Mouse (Mus musculus): ENCODE data around the gene Lrmda. TPM values are rescaled to one million over a fixed set of nuclear protein-coding genes. Genes with fewer than 3 reads are reported as not detected.
A peak's percentile ranks its signal among the peaks of the same experiment; 100 is the strongest.

Lrmda gene
- total and polyA plus RNA-seq, 2 experiments from 2014 or later = 0.38 to 0.82 TPM

GRCm38 (mm10) chr14:22751290-22751689 lies 731.8 kb downstream of the Lrmda start:
- Histone ChIP-seq H3K9ac (replicated peaks; ENCODE audit: low read depth, low read length) (no peak overlapping the region), H3K9me3 (replicated peaks; ENCODE audit: control insufficient read depth, low read length) (no peaks in the 10 kb centered on the region), H3K4me2 (ENCODE audit: low read depth, low read length) (no peak overlapping the region), H3K27ac (ENCODE audit: low read depth) (no peak overlapping the region), H3K36me3 (replicated peaks; ENCODE audit: control insufficient read depth, insufficient read depth, low read length) (no peaks in the 10 kb centered on the region), H3K27me3 (ENCODE audit: control insufficient read depth, insufficient read depth, low read length) (no peaks in the 10 kb centered on the region), H3K4me3 (ENCODE audit: low read depth, low read length) (no peak overlapping the region), H3K4me1 (ENCODE audit: control insufficient read depth, insufficient read depth) (no peaks in the 10 kb centered on the region)
- DNase-seq (ENCODE audit: low spot score) = no peak
- no peak for TF ChIP-seq EP300 (IDR thresholded peaks at IDR 0.05; ENCODE audit: low read depth)
- TF ChIP-seq CTCF (IDR thresholded peaks at IDR 0.05; ENCODE audit: low read depth) = no peak
- WGBS = 63% methylated on average over 10 of the region's 10 CpGs
- no peak for ATAC-seq (ENCODE audit: insufficient read depth, low read depth)

DNA sequence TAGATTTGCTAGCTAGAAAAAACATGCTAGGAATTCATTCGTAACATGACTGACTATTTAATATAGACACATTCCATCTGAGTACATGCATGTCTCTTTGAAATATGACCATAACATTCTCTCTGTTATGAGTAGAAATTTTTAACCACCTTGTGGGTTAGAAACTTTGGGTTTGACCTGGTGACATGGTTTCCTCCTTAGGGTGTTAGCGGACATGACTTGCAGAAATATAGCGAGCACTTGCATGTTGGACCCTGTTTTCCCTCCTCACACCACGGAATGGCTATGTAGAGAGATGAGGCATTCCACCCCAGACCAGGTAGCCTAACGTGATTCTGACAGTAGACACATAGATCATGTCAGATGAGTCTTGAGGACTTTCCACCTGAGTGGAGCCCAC lies 735.1 kb downstream of the Lrmda start:
- Histone ChIP-seq H3K4me1 (ENCODE audit: control insufficient read depth, insufficient read depth) (no peaks in the 10 kb centered on the region; the same call in 1 of the 2 replicates), H3K4me2 (ENCODE audit: low read depth, low read length) (no peak overlapping the region), H3K27ac (ENCODE audit: low read depth) (no peak overlapping the region), H3K4me3 (ENCODE audit: low read depth, low read length) (no peak overlapping the region), H3K36me3 (replicated peaks; ENCODE audit: control insufficient read depth, insufficient read depth, low read length) (no peaks in the 10 kb centered on the region), H3K27me3 (ENCODE audit: control insufficient read depth, insufficient read depth, low read length) (no peaks in the 10 kb centered on the region), H3K9ac (replicated peaks; ENCODE audit: low read depth, low read length) (no peak overlapping the region), H3K9me3 (replicated peaks; ENCODE audit: control insufficient read depth, low read length) (no peaks in the 10 kb centered on the region)
- ATAC-seq (ENCODE audit: insufficient read depth, low read depth) (no peak), DNase-seq (ENCODE audit: low spot score) (no peak)
- TF ChIP-seq EP300 (IDR thresholded peaks at IDR 0.05; ENCODE audit: low read depth) (no peak), CTCF (IDR thresholded peaks at IDR 0.05; ENCODE audit: low read depth) (no peak)
- WGBS = 88% methylated on average over 5 of the region's 5 CpGs

- Histone ChIP-seq H3K4me1 (ENCODE audit: control insufficient read depth, insufficient read depth) (peaks cover 12% of the 10 kb centered on the region; the same call in 1 of the 2 replicates), H3K27me3 (ENCODE audit: control insufficient read depth, insufficient read depth, low read length) (no peaks in the 10 kb centered on the region), H3K27ac (ENCODE audit: low read depth) (no peak overlapping the region), H3K4me3 (ENCODE audit: low read depth, low read length) (no peak overlapping the region), H3K4me2 (ENCODE audit: low read depth, low read length) (no peak overlapping the region), H3K36me3 (replicated peaks; ENCODE audit: control insufficient read depth, insufficient read depth, low read length) (no peaks in the 10 kb centered on the region), H3K9me3 (replicated peaks; ENCODE audit: control insufficient read depth, low read length) (no peaks in the 10 kb centered on the region), H3K9ac (replicated peaks; ENCODE audit: low read depth, low read length) (no peak overlapping the region)
- ATAC-seq (ENCODE audit: insufficient read depth, low read depth) (no peak), DNase-seq (ENCODE audit: low spot score) (no peak)
- WGBS = 86% methylated on average over 3 of the region's 3 CpGs
- TF ChIP-seq EP300 (IDR thresholded peaks at IDR 0.05; ENCODE audit: low read depth) (no peak), CTCF (IDR thresholded peaks at IDR 0.05; ENCODE audit: low read depth) (no peak)
These were observed 738.0 kb downstream of the Lrmda start for GRCm38 (mm10) chr14:22757493-22757892.

GRCm38 (mm10) chr14:22759216-22759615 lies 739.7 kb downstream of the Lrmda start:
- ATAC-seq (ENCODE audit: insufficient read depth, low read depth) = no peak
- Histone ChIP-seq H3K4me2 (ENCODE audit: low read depth, low read length) (no peak overlapping the region), H3K9ac (replicated peaks; ENCODE audit: low read depth, low read length) (no peak overlapping the region), H3K9me3 (replicated peaks; ENCODE audit: control insufficient read depth, low read length) (no peaks in the 10 kb centered on the region), H3K27ac (ENCODE audit: low read depth) (peak overlapping the region; percentile 71), H3K4me1 (ENCODE audit: control insufficient read depth, insufficient read depth) (peaks cover 12% of the 10 kb centered on the region; the same call in 1 of the 2 replicates), H3K27me3 (ENCODE audit: control insufficient read depth, insufficient read depth, low read length) (no peaks in the 10 kb centered on the region), H3K36me3 (replicated peaks; ENCODE audit: control insufficient read depth, insufficient read depth, low read length) (no peaks in the 10 kb centered on the region), H3K4me3 (ENCODE audit: low read depth, low read length) (no peak overlapping the region)
- WGBS = 13% methylated on average over 2 of the region's 2 CpGs
- no peak for DNase-seq (ENCODE audit: low spot score)
- TF ChIP-seq CTCF (IDR thresholded peaks at IDR 0.05; ENCODE audit: low read depth) = no peak
- TF ChIP-seq EP300 (IDR thresholded peaks at IDR 0.05; ENCODE audit: low read depth) = no peak

GRCm38 (mm10) chr14:22759673-22760072 lies 740.2 kb downstream of the Lrmda start:
- peak; percentile 68 for DNase-seq (ENCODE audit: low spot score)
- ATAC-seq (ENCODE audit: insufficient read depth, low read depth) = peak; percentile 83
- no peaks in the 10 kb centered on the region for H3K36me3 ChIP-seq (replicated peaks; ENCODE audit: control insufficient read depth, insufficient read depth, low read length)

More at GRCm38 (mm10) chr14:22759673-22760072, 740.2 kb downstream of the Lrmda start:
- no peaks in the 10 kb centered on the region for H3K27me3 ChIP-seq (ENCODE audit: control insufficient read depth, insufficient read depth, low read length)
- peaks cover 12% of the 10 kb centered on the region; the same call in 1 of the 2 replicates for H3K4me1 ChIP-seq (ENCODE audit: control insufficient read depth, insufficient read depth)
- H3K27ac ChIP-seq (ENCODE audit: low read depth) = peak overlapping the region; percentile 71
- no peak overlapping the region for H3K9ac ChIP-seq (replicated peaks; ENCODE audit: low read depth, low read length)
- no peaks in the 10 kb centered on the region for H3K9me3 ChIP-seq (replicated peaks; ENCODE audit: control insufficient read depth, low read length)
- H3K4me3 ChIP-seq (ENCODE audit: low read depth, low read length) = no peak overlapping the region
- no peak overlapping the region for H3K4me2 ChIP-seq (ENCODE audit: low read depth, low read length)
- TF ChIP-seq EP300 (IDR thresholded peaks at IDR 0.05; ENCODE audit: low read depth) = peak; percentile 96
- no peak for TF ChIP-seq CTCF (IDR thresholded peaks at IDR 0.05; ENCODE audit: low read depth)

Data from heart, postnatal 0 days (tissue).